Mouse (Mus musculus): ENCODE measurements around the gene Cyyr1.

DNA sequence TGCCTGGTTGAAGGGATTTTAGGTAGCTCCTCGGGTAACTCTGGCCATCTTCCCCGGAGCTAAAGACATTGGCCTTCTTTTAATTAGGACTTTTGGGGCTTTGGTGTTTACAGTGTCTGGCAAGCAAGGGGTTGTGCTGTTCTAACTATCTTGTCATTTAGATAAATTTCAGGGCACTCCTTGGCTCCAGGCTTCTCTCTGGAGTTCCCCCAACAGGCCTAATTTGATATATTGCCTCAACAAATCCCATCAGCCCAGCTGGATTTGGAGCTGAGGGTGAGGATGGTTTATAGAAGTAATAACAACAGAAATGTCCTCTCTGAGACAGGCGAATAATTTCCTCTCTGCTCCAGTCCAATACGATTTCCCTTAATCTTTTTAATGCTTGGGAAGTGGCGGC is 166.4 kb downstream of the Cyyr1 start:
- TF ChIP-seq POLR2A (IDR thresholded peaks at IDR 0.05; ENCODE audit: insufficient read depth, low read depth, low read length) (no peak), CTCF (IDR thresholded peaks at IDR 0.05; ENCODE audit: insufficient read depth, low read depth, low read length) (no peak)
